Mouse (Mus musculus): ENCODE data around the gene Hoxc9.

- TF ChIP-seq CTCF (IDR thresholded peaks at IDR 0.05; ENCODE audit: borderline replicate concordance, extremely low read depth, insufficient read depth, insufficient read length), result no peak
- no peak for TF ChIP-seq POLR2A (IDR thresholded peaks at IDR 0.05; ENCODE audit: borderline replicate concordance, extremely low read depth, insufficient read depth, insufficient read length, poor library complexity, severe bottlenecking)
These were observed 9.4 kb upstream of the Hoxc9 start, which contains the start of gene Hoxc10 for GRCm38 (mm10) chr15:102966776-102967311.

All from brain, embryonic 14.5 days (tissue).